Mouse (Mus musculus): ENCODE measurements around the gene Itgam. TPM values are rescaled to one million over a fixed set of nuclear protein-coding genes. Genes with fewer than 3 reads are reported as not detected.

Gene Itgam
- polyA plus RNA-seq, 1 experiment: 1.3 TPM

DNA sequence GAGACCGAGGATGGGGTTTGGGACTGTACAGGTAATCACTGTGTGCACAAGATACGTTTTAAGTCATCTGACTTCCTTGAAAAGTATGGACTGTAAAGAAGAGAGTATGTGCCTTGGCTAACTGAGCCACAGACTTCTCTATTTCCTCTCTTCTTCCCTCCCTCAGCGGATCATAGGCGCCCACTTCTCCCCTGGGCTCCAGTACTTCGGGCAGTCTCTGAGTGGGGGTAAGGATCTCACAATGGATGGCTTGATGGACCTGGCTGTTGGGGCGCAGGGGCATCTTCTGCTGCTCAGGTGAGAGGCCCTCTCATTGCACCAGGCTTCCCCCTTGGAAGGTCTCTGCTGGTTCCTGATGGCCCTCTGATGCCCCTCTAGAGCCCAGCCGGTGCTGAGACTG, 45.0 kb downstream of the Itgam start:
- TF ChIP-seq POLR2A (IDR thresholded peaks at IDR 0.05; ENCODE audit: borderline replicate concordance, extremely low read depth, insufficient read depth, insufficient read length, poor library complexity, severe bottlenecking) (no peak), CTCF (IDR thresholded peaks at IDR 0.05; ENCODE audit: borderline replicate concordance, extremely low read depth, insufficient read depth, insufficient read length) (no peak)
- no peak for DNase-seq (ENCODE audit: low read depth)

GRCm38 (mm10) chr7:128110314-128110713, 47.9 kb downstream of the Itgam start:
- DNase-seq (ENCODE audit: low read depth): no peak
- TF ChIP-seq CTCF (IDR thresholded peaks at IDR 0.05; ENCODE audit: borderline replicate concordance, extremely low read depth, insufficient read depth, insufficient read length): no peak
- TF ChIP-seq POLR2A (IDR thresholded peaks at IDR 0.05; ENCODE audit: borderline replicate concordance, extremely low read depth, insufficient read depth, insufficient read length, poor library complexity, severe bottlenecking): no peak

DNA sequence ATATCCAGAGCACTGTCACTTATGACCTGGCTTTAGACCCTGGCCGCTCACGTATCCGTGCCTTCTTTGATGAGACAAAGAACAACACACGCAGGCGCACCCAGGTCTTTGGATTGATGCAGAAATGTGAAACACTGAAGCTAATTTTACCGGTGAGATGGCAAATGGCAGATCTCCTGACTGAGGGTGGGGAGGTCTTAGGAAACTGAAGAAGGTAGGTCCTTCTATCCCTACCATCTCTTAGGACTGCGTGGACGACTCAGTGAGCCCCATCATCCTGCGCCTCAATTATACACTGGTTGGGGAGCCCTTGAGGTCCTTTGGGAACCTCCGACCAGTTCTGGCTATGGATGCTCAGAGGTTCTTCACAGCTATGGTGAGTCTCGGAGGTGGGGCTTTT, 49.7 kb downstream of the Itgam start:
- TF ChIP-seq POLR2A (IDR thresholded peaks at IDR 0.05; ENCODE audit: borderline replicate concordance, extremely low read depth, insufficient read depth, insufficient read length, poor library complexity, severe bottlenecking) (no peak), CTCF (IDR thresholded peaks at IDR 0.05; ENCODE audit: borderline replicate concordance, extremely low read depth, insufficient read depth, insufficient read length) (no peak)
- no peak for DNase-seq (ENCODE audit: low read depth)

GRCm38 (mm10) chr7:128114371-128115105, 52.1 kb downstream of the Itgam start:
- no peak for TF ChIP-seq CTCF (IDR thresholded peaks at IDR 0.05; ENCODE audit: borderline replicate concordance, extremely low read depth, insufficient read depth, insufficient read length)
- no peak for TF ChIP-seq POLR2A (IDR thresholded peaks at IDR 0.05; ENCODE audit: borderline replicate concordance, extremely low read depth, insufficient read depth, insufficient read length, poor library complexity, severe bottlenecking)
- no peak for DNase-seq (ENCODE audit: low read depth)

DNA sequence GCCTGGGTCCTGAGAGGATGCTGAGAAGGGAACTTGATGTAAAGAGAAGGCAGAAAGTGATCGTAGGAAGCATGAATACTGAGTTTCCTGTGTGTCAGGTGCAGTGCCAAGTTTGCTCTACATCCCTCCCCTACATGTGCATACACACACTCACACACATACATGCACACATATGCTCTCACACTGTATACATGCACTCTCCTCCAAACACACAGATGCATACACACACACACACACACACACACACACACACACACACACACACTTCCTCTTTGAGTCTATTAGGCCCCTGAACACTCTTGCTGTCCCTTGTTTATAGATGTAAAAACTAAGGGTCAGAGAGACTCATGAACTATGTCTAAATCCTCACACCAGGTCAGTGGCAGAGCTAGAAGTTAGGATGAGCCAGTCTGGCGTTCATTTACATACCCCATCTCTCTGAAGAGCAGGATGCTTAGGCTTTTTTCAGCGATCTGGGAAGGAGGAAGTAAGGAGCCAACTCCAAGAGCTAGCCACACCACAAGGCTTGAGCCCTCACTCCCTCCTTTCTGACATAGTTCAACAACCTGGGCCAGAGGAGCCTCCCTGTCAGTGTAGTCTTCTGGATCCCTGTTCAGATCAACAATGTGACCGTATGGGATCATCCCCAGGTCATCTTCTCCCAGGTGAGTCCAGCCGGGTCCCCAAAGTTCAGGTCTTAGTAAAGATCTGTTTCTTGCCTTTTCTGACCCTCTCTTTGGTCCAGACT, 52.9 kb downstream of the Itgam start:
- DNase-seq (ENCODE audit: low read depth): no peak

GRCm38 (mm10) chr7:128116396-128116795, 54.0 kb downstream of the Itgam start:
- TF ChIP-seq POLR2A (IDR thresholded peaks at IDR 0.05; ENCODE audit: borderline replicate concordance, extremely low read depth, insufficient read depth, insufficient read length, poor library complexity, severe bottlenecking) (no peak), CTCF (IDR thresholded peaks at IDR 0.05; ENCODE audit: borderline replicate concordance, extremely low read depth, insufficient read depth, insufficient read length) (no peak)
- no peak for DNase-seq (ENCODE audit: low read depth)

More for the DNA sequence above, 52.9 kb downstream of the Itgam start:
- TF ChIP-seq POLR2A (IDR thresholded peaks at IDR 0.05; ENCODE audit: borderline replicate concordance, extremely low read depth, insufficient read depth, insufficient read length, poor library complexity, severe bottlenecking) (no peak), CTCF (IDR thresholded peaks at IDR 0.05; ENCODE audit: borderline replicate concordance, extremely low read depth, insufficient read depth, insufficient read length) (no peak)

DNA sequence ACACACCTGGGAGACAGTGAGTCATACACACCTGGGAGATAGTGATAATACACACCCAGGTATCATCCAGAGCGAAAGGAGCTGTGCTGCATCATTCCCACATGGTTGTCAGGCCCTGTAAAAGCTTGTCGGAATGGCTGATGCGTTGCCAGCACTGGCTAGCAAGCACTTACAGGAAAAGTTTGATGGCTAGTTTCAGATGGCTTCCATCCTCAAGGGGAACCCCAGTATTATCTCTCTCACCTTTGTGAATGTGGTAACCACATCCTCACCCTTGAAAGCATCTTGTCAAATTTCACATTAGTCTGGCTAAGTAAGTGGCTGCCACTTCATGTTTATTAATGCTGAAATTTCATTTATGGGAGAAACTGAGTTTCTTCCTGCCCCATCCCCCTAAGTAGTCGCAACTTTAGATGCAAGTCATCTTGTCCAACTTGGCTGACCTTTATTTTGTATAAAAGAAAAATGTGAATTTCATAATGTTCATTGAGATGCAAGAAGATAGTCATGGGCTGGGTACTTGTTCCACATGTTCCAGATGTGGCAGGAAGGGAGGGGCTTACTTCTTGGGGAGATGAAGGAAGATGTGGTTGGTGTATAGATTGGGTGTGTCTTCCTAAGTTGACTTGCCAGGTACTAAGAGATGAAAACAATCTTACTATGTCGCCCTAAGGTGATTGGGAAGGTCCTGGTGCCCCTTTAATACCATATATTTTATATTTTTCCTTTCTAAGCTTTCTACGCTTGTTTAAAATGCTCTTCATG, 57.5 kb downstream of the Itgam start:
- no peak for TF ChIP-seq CTCF (IDR thresholded peaks at IDR 0.05; ENCODE audit: borderline replicate concordance, extremely low read depth, insufficient read depth, insufficient read length)
- TF ChIP-seq POLR2A (IDR thresholded peaks at IDR 0.05; ENCODE audit: borderline replicate concordance, extremely low read depth, insufficient read depth, insufficient read length, poor library complexity, severe bottlenecking): no peak
- DNase-seq (ENCODE audit: low read depth): no peak

DNA sequence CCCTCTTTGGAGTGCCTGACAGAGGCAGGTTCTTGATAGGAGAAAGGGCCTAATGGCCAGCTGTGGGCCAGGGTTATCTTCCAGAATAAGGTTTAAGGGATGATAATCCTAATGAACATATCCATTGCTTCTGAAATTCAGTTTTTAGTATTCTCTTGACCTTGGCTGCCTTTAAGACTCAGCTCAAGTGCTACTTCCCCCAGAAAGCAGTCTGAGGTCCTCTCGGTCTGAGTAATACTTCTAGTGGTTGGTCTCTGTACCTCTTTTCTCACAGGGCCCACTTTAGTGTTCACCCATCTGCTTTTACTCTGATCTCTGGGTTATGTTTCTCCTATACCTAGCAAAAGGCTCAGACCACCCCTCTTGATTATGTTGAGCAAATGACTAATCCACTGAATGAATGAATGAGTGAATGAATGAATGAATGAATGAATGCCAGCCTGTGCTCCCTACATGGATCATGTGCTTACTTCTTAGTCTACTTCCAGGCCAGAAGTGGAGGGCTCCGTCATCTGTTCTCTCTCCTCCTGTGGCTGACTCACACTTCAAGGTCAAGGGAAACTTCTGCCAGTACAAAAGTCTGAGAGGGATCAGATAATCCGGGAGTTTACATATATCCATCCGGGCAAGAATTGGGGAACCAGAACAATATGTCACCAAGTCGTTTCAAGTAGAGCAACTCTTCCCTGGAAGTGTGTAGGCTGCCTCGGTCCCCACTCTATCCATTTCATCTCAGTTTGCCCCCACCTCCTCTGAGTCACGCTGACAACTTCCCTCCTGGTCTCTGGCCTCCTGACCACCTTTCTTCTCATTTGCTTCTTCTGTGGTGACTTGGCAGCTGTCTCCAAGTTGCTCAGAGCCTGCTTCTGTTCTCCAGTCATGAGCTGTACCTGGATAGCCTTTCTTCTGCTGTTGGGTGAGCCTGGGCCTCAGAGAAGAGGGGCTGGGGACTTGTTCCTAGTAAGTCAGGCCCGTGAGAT, 66.6 kb downstream of the Itgam start, which contains the start of gene Itgax:
TSS of gene Itgax (plus strand) at position 807 of the 980 bp plus-strand sequence.
- no peak for DNase-seq (ENCODE audit: low read depth)
- TF ChIP-seq CTCF (IDR thresholded peaks at IDR 0.05; ENCODE audit: borderline replicate concordance, extremely low read depth, insufficient read depth, insufficient read length) (no peak), POLR2A (IDR thresholded peaks at IDR 0.05; ENCODE audit: borderline replicate concordance, extremely low read depth, insufficient read depth, insufficient read length, poor library complexity, severe bottlenecking) (no peak)

- TF ChIP-seq CTCF (IDR thresholded peaks at IDR 0.05; ENCODE audit: borderline replicate concordance, extremely low read depth, insufficient read depth, insufficient read length): no peak
- TF ChIP-seq POLR2A (IDR thresholded peaks at IDR 0.05; ENCODE audit: borderline replicate concordance, extremely low read depth, insufficient read depth, insufficient read length, poor library complexity, severe bottlenecking): no peak
These were observed 69.7 kb downstream of the Itgam start for GRCm38 (mm10) chr7:128132148-128132547.

DNA sequence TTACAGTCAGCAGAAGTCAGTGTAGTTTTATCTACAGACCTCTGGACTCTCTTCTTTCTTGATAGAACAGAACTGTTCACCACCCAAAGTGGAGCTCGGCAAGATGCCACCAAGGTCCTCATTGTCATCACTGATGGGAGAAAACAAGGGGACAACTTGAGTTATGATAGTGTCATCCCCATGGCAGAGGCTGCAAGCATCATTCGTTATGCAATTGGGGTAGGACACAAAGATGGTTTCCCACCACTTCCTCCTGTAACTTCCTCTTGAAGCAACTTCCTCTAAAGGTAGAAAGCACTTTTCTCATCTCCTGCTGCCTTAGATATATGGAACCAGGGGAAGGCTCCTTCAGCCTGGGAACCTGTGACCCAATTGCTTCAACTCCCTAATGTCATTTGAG, 71.2 kb downstream of the Itgam start:
- DNase-seq (ENCODE audit: low read depth): no peak
- TF ChIP-seq POLR2A (IDR thresholded peaks at IDR 0.05; ENCODE audit: borderline replicate concordance, extremely low read depth, insufficient read depth, insufficient read length, poor library complexity, severe bottlenecking) (no peak), CTCF (IDR thresholded peaks at IDR 0.05; ENCODE audit: borderline replicate concordance, extremely low read depth, insufficient read depth, insufficient read length) (no peak)

More at GRCm38 (mm10) chr7:128132148-128132547, 69.7 kb downstream of the Itgam start:
- no peak for DNase-seq (ENCODE audit: low read depth)

All from brain, embryonic 14.5 days (tissue).